Mouse (Mus musculus) embryonic facial prominence, embryonic 15.5 days (tissue): ENCODE measurements around the gene Ano5. TPM values are rescaled to one million over a fixed set of nuclear protein-coding genes. Genes with fewer than 3 reads are reported as not detected.
A peak's percentile ranks its signal among the peaks of the same experiment; 100 is the strongest.

Experiments used
- ATAC-seq: fragments of 200-750 bp; cut with Nextera tagmentation; 2 replicates; pipeline ENCODE4 v1.8.0; 2017; ENCODE audit warnings: low read depth, moderate TSS enrichment; ENCODE audit not compliant: insufficient number of reproducible peaks, low FRiP score, low TSS enrichment
- H3K27ac ChIP-seq: fragments of 300-500 bp; sonication (generic); replicated peaks from 2 replicates; pipeline ENCODE4 v1.5.1; 2015; ENCODE audit warnings: mild to moderate bottlenecking, inconsistent platforms
- H3K27me3 ChIP-seq: fragments of 300-500 bp; sonication (generic); 2 replicates; pipeline ENCODE4 v1.6.1; 2015; ENCODE audit warnings: inconsistent platforms
- H3K36me3 ChIP-seq: fragments of 300-500 bp; sonication (generic); 2 replicates; pipeline ENCODE4 v1.6.1; 2015; ENCODE audit warnings: mild to moderate bottlenecking, inconsistent platforms
- H3K4me1 ChIP-seq: fragments of 300-500 bp; sonication (generic); 2 replicates; pipeline ENCODE4 v1.6.1; 2015; ENCODE audit warnings: inconsistent platforms
- H3K4me2 ChIP-seq: fragments of 300-500 bp; sonication (generic); replicated peaks from 2 replicates; pipeline ENCODE4 v1.6.1; 2015; ENCODE audit warnings: mild to moderate bottlenecking, inconsistent platforms
- H3K4me3 ChIP-seq: fragments of 300-500 bp; sonication (generic); replicated peaks from 2 replicates; pipeline ENCODE4 v1.5.1; 2015; ENCODE audit warnings: mild to moderate bottlenecking, inconsistent platforms
- H3K9ac ChIP-seq: fragments of 300-500 bp; sonication (generic); 2 replicates; pipeline ENCODE4 v1.6.1; 2015; ENCODE audit warnings: inconsistent platforms
- H3K9me3 ChIP-seq: fragments of 300-500 bp; sonication (generic); replicated peaks from 2 replicates; pipeline ENCODE4 v1.6.1; 2016; ENCODE audit warnings: inconsistent platforms
- WGBS: fragments of 180-500 bp; shearing (Covaris S2); methylation state at CpG from one replicate; pipeline ENCODE4 v1.1.7; 2015; 5-methylcytosine and 5-hydroxymethylcytosine counted together
- polyA plus RNA-seq: library from polyadenylated mRNA; unstranded; fragments of >200 nt; fragmentation: Nextera tagmentation; extraction: Ambion mirVana; gene quantifications from 2 replicates; pipeline ENCODE4 v1.2.1, GENCODE M21; 2015

Ano5 gene
- polyA plus RNA-seq, 1 experiment from 2014 or later, result 0.67 TPM

DNA sequence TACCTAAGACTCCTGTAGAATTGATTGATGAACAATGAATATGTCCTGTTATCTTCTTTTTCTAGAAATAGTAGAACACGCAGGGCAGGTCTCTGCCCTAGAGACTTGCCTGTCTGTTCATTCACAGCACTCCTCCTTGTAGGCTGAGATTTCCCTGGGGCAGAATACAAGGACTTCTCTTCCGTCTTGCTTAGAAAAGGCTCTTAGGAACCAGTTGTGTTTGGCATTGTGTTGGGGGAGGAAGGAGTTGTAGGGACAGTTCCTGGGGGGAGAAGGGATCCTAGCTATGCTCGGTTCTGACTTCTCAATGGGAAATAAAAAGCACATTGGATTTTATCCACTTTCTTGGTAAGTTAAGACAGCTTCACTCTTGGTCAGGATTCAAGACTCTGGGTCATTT is 118.4 kb downstream of the Ano5 start:
- Histone ChIP-seq H3K4me3 (no peak overlapping the region), H3K4me2 (no peak overlapping the region), H3K9ac (no peak overlapping the region), H3K4me1 (0 out of 2 replicates have a peak, but pooled peaks cover 4% of the 10 kb centered on the region), H3K27ac (no peak overlapping the region), H3K9me3 (no peaks in the 10 kb centered on the region), H3K27me3 (peaks cover 68% of the 10 kb centered on the region), H3K36me3 (no peaks in the 10 kb centered on the region)
- no peak for ATAC-seq
- WGBS, result 3% methylated on average over 3 of the region's 3 CpGs

GRCm38 (mm10) chr7:51631171-51631570 is 120.3 kb downstream of the Ano5 start:
- Histone ChIP-seq H3K27me3 (peaks cover 49% of the 10 kb centered on the region), H3K36me3 (no peaks in the 10 kb centered on the region), H3K4me3 (no peak overlapping the region), H3K9me3 (no peaks in the 10 kb centered on the region), H3K27ac (no peak overlapping the region), H3K4me1 (no peaks in the 10 kb centered on the region), H3K4me2 (no peak overlapping the region), H3K9ac (no peak overlapping the region)
- ATAC-seq, result no peak
- 60% methylated on average over 3 of the region's 3 CpGs for WGBS

- Histone ChIP-seq H3K36me3 (no peaks in the 10 kb centered on the region), H3K27ac (no peak overlapping the region), H3K4me2 (no peak overlapping the region), H3K4me3 (no peak overlapping the region), H3K9ac (no peak overlapping the region), H3K4me1 (no peaks in the 10 kb centered on the region), H3K27me3 (peaks cover 34% of the 10 kb centered on the region), H3K9me3 (no peaks in the 10 kb centered on the region)
- ATAC-seq, result 0 out of 2 replicates have a peak, but pooled peaks have one; percentile 24
- WGBS, result 9% methylated on average over 9 of the region's 9 CpGs
Measured at GRCm38 (mm10) chr7:51632543-51633229, 121.9 kb downstream of the Ano5 start.

DNA sequence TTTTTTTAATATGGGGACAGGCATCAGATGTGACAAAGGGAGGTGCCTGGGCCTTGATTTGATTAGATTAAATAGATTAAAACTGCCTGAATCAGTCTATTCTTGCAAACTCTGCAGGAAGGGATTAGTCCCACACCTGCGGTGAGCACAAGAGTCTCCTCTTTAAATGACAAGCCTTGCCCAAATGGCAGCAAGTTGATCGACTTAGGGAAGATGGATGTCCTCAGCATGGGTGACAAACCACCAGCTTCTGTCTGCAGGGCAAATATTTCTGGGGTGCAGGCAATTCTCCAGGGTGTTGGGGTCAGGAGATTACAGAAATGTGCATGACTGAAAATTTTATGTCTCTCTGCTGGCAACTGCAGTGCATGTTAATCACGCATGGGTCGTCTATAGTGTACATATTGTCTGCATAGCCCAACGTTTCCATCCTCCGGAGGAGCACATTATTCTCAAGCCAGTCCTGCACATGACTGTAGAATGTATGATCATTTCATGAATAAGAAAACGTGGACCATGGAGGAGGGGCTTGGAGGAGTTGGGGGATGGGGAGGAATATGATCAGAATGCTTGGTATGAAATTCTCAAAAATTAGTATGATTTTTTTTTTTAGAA is 122.5 kb downstream of the Ano5 start:
- WGBS, result 6% methylated on average over 7 of the region's 7 CpGs

More for the DNA sequence above, 122.5 kb downstream of the Ano5 start:
- Histone ChIP-seq H3K27me3 (peaks cover 28% of the 10 kb centered on the region), H3K9me3 (no peaks in the 10 kb centered on the region), H3K27ac (no peak overlapping the region), H3K4me2 (no peak overlapping the region), H3K4me3 (no peak overlapping the region), H3K9ac (no peak overlapping the region), H3K36me3 (no peaks in the 10 kb centered on the region), H3K4me1 (no peaks in the 10 kb centered on the region)
- ATAC-seq, result no peak

Other genes starting within 250 kb of the Ano5 start
- gene Slc17a6, start 111.0 kb downstream of the Ano5 start, polyA plus RNA-seq, result 1.1 and 2.1 TPM in 2 replicates